Mouse (Mus musculus): ENCODE measurements around the gene Ube2l3.

Gene Ube2l3

GRCm38 (mm10) chr16:17148084-17148483 lies 54.4 kb downstream of the Ube2l3 start:
- in situ Hi-C loops (cut with MboI, MseI), result no loop called here

GRCm38 (mm10) chr16:17147391-17147929 lies 55.0 kb downstream of the Ube2l3 start:
- in situ Hi-C loops (cut with MboI, MseI), result no loop called here

DNA sequence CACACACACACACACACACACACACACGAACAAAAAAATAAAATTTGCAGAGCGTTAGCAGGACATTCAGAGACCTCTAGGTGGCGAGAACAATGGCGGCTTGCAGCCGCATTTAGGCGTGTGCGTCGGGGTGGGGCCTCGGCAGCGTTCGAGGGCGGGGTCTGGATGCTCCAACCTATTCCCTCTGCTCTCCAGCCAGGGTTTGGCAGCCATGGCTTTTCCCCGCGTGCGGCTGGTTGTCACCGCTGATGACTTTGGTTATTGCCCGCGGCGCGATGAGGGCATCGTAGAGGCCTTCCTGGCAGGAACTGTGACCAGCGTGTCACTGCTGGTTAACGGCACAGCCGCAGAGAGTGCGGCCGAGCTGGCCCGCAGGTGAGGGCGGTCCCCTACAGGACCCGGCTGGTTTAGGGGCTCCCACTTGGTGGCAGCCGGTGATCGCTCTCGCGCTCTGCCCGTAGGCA lies 55.6 kb downstream of the Ube2l3 start, which contains the start of gene Ccdc116:
TSS of gene Ccdc116 (minus strand) at position 458 of the 464 bp plus-strand sequence.
- in situ Hi-C loops (cut with MboI, MseI), result no loop called here

DNA sequence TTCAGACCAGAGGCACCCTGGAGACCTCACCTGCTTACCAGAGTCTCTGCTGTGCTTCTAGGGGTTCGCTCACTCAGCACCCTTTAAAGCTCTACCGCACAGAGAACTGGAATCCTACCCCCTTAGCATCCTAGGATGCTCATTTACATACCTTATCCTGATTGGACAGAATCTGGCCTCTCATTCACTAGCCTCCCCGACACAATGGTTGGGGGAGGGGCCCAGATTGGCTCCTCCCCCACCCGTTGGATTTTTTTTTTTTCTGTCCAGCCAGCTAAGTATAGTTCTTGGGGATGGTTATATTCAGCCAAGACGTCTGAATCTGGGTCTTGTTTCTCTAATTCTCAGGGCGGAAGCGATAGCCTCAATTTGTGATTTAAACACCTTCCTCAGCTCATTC lies 58.1 kb downstream of the Ube2l3 start, which contains the start of gene Ydjc:
TSS of gene Ydjc (plus strand) at position 283 of the 400 bp plus-strand sequence.
- in situ Hi-C loops (cut with MboI, MseI), result no loop called here

- in situ Hi-C loops (cut with MboI, MseI), result no loop called here
Measured at GRCm38 (mm10) chr16:17137355-17137754, 65.1 kb downstream of the Ube2l3 start.

DNA sequence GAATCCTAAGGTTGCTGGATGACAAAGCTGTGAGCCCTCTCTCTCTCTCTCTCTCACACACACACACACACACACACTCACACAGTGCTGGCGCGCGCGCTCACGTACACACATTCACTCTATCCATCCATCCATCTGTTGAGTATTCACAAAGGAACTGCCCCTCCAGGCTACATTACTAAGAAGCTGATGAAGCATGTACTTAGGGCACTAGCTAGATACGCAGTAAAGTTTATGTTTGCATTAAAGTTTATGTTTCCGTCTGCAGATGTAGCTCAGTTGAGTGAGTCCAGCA lies 69.6 kb downstream of the Ube2l3 start:
- in situ Hi-C loops (cut with MboI, MseI), result loop anchor here (5.0 kb wide), 1 partner anchor 69 kb away; the partner anchor contains the start of gene Ube2l3

DNA sequence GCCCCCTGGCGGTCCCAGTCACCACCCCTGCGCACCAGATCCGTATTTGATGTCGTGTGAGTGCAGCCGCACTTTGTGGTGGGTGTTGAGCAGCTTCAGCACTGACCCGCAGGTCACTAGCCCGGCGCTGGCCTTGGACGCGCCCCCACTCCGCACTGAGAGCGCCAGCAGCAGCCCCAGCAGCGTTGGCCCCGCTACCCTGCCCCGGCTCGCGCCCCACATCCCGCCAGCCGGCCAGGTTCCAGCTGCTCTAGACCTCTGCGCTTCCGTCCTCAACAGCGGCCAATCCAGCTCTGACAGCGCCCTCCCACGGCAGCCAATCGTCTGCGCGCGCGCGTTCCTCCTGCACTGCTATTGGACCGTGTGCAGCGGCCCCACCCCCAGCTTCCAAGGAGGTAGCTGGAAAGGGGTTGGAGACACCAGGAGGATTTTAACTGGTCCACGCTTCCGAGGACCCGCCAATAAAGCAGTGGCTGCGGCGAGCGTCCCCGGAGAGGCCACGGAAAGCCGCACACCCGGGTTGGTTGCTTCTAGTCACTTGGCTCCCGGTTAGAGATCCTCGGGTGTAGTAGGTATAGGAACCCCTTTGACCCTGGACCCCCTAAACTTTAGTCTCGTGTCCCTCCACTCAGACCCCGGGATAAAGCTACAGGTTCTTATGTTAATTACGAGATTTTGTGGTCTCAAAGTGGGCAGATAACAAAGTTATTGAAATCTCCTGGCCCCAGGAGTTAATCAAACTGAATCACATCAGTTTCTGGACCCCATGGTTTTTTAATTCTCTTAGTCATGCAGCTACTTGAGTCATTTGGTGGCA lies 70.2 kb downstream of the Ube2l3 start, which contains the start of gene Sdf2l1:
TSS of gene Sdf2l1 (minus strand) at position 295 of the 817 bp plus-strand sequence.
- in situ Hi-C loops (cut with MboI, MseI), result loop anchor here (5.0 kb wide), 1 partner anchor 70 kb away; the partner anchor contains the start of gene Ube2l3

DNA sequence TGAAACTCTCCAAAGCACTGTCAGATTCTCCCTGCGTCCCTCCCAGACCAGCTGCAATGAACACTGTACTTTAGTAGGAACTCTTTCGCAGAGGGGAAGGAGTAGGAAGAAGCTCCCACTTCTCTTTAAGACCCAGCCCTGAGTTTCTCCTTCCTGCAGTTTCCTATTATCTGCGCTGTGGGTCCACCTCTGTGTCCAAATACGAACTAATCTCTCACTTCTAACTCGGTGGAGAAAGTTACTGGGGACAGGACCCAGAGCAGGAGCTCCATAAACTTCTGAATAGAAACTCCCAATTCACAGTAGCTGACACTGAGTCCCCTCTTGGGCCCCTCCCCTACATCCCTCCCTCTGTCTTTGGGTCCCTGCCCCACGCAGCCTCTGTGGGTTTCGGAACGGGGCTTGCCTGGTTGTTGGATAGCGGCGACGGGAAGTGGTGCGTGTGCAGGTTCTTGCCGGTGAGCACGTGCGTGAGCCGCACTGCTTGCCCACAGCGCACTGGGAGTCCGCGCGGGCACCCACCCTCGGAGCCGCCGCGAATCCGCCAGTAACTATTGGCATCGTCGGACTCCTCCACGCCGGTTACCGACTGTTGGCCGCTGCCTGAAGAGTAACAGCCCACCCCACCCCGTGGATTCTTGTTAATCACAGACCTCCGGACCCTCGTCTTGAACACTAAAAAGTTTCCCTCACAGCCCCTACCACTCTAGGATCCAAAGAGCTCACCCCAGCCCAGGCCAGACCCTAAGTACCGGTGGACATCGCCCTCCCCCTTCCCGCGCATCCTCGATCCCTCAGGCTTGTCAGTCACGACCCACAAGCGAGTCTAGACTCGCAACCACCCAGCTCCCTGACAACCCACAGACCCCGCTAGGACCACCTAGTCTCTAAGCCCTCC lies 71.0 kb downstream of the Ube2l3 start:
- in situ Hi-C loops (cut with MboI, MseI), result loop anchor here (5.0 kb wide), 1 partner anchor 71 kb away; the partner anchor contains the start of gene Ube2l3

GRCm38 (mm10) chr16:17127292-17127691 lies 75.2 kb downstream of the Ube2l3 start:
- in situ Hi-C loops (cut with MboI, MseI), result no loop called here

- in situ Hi-C loops (cut with MboI, MseI), result no loop called here
Measured at GRCm38 (mm10) chr16:17124871-17125520, 77.5 kb downstream of the Ube2l3 start, which contains the start of gene 2610318N02Rik. 2610318N02Rik (minus strand) TSS chr16:17125167.

DNA sequence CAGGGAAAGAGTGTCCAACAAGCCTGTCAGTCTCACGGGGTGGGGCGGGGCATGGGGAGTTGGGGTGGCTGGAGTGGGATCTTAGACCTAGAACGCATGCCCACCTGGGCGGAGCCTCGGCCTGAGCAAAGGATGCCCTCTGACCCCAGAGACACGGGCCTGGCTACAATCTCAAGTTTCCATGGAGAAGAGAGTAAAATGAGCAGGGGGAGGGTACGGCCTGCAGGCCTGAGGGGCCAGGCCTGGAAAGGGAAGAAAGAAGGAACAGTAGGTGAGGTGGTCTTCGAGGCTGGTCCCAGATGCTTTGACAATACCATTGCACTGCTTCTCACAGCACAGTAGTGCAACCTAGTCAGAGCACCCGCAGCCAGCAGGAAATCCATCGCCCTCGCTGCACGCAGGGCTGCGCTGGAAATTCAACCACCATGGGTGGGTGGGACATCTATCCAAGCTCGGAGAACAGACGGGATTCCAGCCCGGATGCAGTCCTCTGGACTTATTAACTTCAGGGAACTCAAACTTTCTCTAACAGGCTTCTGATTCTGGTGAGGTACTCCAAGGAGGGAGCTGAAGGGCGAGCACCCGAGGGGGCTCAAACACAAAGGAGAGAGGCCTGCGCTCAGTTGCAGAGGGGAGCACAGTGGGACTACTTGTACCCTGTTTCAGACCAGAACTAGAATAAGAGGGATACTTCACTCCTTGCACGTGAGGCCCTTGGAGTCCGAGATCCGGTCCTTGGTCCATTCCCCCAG lies 78.2 kb downstream of the Ube2l3 start:
- in situ Hi-C loops (cut with MboI, MseI), result no loop called here

GRCm38 (mm10) chr16:17121569-17121968 lies 80.9 kb downstream of the Ube2l3 start:
- in situ Hi-C loops (cut with MboI, MseI), result no loop called here

DNA sequence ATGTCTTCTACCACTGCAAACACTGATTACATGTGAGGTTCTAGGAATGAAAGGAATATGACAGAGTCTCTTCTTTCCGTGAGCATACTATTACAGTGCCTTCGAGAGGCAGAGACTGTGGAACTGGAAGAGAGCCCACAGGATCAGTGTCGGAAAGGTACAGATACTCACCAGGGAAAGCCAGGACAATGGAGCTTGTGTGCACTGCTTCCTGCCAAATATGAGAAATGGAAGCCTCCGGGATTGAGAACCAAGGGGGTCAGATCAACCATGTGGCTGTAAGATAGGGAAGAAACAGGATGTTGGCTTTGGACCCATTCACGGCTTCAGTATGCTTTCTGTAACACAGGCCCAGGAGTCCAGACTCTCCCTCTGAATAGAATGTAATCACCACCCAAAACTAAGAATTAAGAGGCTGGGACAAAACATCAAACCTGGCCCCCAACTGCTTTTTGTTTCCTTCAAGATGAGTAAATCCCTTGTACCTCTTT lies 85.1 kb downstream of the Ube2l3 start:
- in situ Hi-C loops (cut with MboI, MseI), result no loop called here

DNA sequence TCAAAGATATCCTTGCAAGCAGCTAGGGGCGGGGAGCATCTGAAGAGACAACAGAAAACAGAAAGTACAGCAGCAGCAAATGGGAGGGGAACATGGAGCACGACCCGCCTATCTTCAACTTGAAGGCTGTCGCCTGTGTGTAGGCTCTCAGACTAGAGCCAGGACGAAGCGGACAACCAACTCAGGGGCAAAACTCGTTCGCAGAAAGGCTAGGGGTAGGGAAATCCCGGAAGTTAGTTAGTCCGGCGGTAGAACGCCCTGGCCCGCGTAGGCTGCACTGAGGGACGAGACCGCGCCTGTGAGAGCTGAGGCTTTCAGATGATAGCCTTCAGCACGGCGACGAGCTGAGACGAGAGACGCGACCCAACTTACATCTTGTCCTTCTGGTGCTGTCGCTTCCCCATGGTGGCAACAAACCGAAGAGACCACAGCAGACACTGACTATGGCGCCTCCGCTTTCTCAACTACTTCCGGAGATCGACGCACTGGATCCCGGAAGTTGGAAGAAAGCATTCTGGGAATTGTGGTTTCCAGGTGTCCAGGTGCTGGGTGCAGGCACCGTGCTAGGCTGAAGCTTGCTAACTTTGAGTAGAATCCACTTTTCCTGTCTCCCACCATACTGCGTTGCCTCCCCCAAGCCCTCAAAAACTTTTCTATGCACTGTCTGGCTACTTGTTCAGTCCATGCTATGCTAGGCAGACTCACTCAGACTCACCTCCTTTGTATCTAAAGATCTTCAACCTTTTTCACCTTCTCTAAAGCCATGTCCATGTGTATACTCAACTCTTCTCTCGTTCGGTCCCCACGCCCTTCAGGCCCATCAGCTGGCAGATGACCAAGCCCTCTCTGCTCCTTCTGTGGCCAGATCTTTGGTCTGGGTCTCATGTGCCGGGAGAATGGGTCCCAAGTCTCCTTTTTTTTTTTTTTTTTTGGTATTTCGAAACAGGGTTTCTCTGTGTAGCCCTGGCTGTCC lies 91.4 kb downstream of the Ube2l3 start, which contains the start of gene Ppil2:
TSS of gene Ppil2 (minus strand) at position 487 of the 973 bp plus-strand sequence.
- in situ Hi-C loops (cut with MboI, MseI), result no loop called here

DNA sequence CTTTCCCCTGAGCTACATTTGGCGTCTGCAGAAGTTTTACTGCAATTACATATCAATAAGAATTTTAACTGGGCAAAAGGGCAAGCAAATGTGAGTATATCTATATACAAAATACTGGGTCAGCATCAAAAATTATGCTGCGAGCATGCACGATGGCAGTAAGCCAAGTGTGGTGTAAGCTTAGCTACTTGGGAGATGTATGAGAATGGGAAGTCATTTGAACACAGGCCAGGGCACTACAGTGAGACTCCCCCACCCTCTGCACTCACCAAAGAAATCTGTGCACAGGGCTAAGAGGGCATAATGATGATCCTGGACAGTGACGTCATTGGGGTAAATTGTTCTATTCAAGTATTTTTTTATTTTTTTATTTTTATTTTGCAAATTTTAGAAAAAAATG lies 97.8 kb downstream of the Ube2l3 start:
- in situ Hi-C loops (cut with MboI, MseI), result no loop called here

DNA sequence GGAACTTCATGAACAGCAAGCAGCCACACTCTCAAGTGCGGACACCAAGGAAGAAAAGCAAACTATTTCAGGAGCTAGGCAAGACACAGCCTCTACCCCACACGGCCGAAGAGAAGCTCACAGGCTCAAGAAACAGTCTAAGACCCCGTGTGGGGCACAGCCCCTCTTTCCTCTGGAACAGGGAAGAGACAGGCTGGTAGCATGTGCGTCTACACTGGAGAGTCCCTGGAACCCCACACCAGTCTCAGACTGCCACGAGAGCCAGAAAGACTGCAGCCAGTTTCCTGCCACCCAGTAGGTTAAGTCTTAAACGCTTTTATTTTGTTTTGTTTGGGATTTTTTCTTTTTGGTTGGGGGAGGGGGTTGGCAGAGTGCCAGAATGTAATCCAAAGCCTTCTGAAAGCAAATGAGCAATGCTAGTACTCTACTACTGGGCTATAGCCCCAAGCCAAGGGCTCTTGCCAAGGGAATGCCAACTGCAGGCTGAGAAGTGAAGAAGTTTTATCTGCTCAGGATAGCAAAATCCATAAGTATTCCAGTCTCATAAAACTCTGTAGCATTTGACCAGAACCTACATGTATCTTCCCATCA lies 99.7 kb downstream of the Ube2l3 start:
- in situ Hi-C loops (cut with MboI, MseI), result no loop called here

Data from T-helper 2 cell (primary cell).